Comparison of ENCODE assay signal across 8 mouse cellular contexts in the genomic region with DNA sequence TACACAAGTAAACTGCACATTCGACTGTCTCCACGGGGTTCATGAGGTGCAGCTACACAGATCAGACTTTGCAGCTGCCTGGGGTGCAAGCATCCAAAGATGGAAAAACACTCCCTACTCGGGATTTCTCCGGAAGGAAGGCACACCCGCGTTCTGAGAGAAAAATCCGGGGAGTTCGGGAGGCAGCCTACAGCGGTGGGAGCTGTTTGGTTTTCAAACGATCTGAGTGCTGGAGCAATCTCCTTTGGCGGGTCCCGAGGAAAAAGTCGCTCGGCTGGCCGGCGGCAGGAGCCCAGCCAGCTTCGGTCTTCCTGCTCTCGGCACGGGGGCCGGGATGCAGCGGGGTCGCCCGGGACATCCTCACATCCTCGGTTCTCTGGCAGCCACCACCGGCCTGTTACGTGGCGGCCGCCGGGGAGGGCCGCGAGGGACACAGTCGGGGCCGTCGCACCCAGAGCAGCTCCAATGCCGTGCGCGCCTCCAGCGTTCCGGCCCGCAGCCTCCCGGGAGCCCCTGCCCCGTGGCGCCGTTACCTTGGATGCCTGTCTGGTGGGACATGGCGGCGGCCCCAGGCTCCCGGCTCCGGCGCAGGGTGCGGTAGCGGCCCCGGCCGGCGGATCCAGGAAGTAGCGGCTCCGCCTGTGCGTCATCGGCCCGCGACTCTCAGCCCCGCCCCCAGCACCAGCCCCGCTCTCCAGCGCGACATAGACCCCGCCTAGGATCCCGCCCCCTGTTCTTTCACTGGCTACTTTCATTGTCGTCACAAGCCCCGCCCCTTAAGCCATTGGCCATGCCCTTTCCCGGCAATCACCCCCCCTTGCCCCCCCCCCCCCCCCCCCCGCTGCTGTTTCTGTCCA. TPM values are rescaled to one million over a fixed set of nuclear protein-coding genes. Genes with fewer than 3 reads are reported as not detected.
DNase-seq lines count a peak whose midpoint lies in the region; ATAC-seq and TF ChIP-seq lines count a peak whose summit lies in the region.

TSS of gene Twf1 (minus strand) at position 671 of the 857 bp plus-strand sequence.

- peak within 1 kb of the TSS; percentile 77 for H3K4me2 ChIP-seq in lung, postnatal 0 days (replicated peaks; ENCODE audit: low read depth, low read length)

- DNase-seq in MN1 (ENCODE audit: low spot score): peak; percentile 96
- DNase-seq in cerebellum, adult 9-10 months: peak; percentile 98
- peak; percentile 98 for DNase-seq in hindbrain, embryonic 10.5 days (ENCODE audit: low spot score)
- DNase-seq in layer of hippocampus, adult 9-11 months: peak; percentile 98
- DNase-seq in lung, postnatal 0 days (ENCODE audit: low spot score): peak; percentile 99
- peak; percentile 98 for DNase-seq in ovary, postnatal 14 days (ENCODE audit: low spot score)
- peak; percentile 99 for DNase-seq in thymus, postnatal 14 days

- peaks cover 23% of the 10 kb centered on the region for H3K36me3 ChIP-seq in hindbrain, embryonic 10.5 days
- no peaks in the 10 kb centered on the region; the same call in 1 of the 2 replicates for H3K36me3 ChIP-seq in lung, postnatal 0 days (ENCODE audit: insufficient read depth, low read length)

- H3K27ac ChIP-seq in hindbrain, embryonic 10.5 days: peak within 1 kb of the TSS; percentile 95
- H3K27ac ChIP-seq in lung, postnatal 0 days (ENCODE audit: low read length): peak within 1 kb of the TSS; percentile 87

- H3K4me3 ChIP-seq in hindbrain, embryonic 10.5 days: peak within 1 kb of the TSS; percentile 96
- peak within 1 kb of the TSS; percentile 98 for H3K4me3 ChIP-seq in lung, postnatal 0 days (ENCODE audit: low read depth, low read length)

- H3K9ac ChIP-seq in lung, postnatal 0 days (replicated peaks; ENCODE audit: low read depth): peak within 1 kb of the TSS; percentile 97

- peaks cover 13% of the 10 kb centered on the region for H3K4me1 ChIP-seq in hindbrain, embryonic 10.5 days (replicated peaks)
- H3K4me1 ChIP-seq in lung, postnatal 0 days (ENCODE audit: insufficient read depth, low read depth, low read length): no peaks in the 10 kb centered on the region

- no peaks in the 10 kb centered on the region for H3K9me3 ChIP-seq in hindbrain, embryonic 10.5 days
- H3K9me3 ChIP-seq in lung, postnatal 0 days (ENCODE audit: low read length): no peaks in the 10 kb centered on the region

- TF ChIP-seq EP300 in lung, postnatal 0 days (IDR thresholded peaks at IDR 0.05): no peak

- TF ChIP-seq CTCF in lung, postnatal 0 days (IDR thresholded peaks at IDR 0.05): peak; percentile 43

- no peaks in the 10 kb centered on the region for H3K27me3 ChIP-seq in hindbrain, embryonic 10.5 days (ENCODE audit: insufficient read depth, poor library complexity, severe bottlenecking)
- H3K27me3 ChIP-seq in lung, postnatal 0 days (replicated peaks; ENCODE audit: insufficient read depth, low read length): no peaks in the 10 kb centered on the region

- under 1% methylated on average over 70 of the region's 70 CpGs for WGBS in hindbrain, embryonic 10.5 days
- WGBS in lung, postnatal 0 days: 3% methylated on average over 56 of the region's 70 CpGs

- ATAC-seq in frontal cortex, adult (ENCODE audit: low TSS enrichment): peak; percentile 99
- ATAC-seq in lung, postnatal 0 days: peak; percentile 100

RNA-seq across cellular contexts. Expression of gene Twf1, which starts in this region (rescaled TPM):
- polyA plus RNA-seq in hindbrain, embryonic 10.5 days (2016; fragmentation: Nextera tagmentation; extraction: Ambion mirVana): 78.3 and 84.9 TPM in 2 replicates
- 84.8 and 86.3 TPM in 2 replicates for polyA plus RNA-seq in lung, postnatal 0 days (2015; fragmentation: Nextera tagmentation; extraction: Ambion mirVana)

Comparison
In these comparisons a context has a peak if more than half of its experiments do, and no peak if none do; other contexts are left out.
1. Peak in every context shown above with its lines: DNase-seq, ATAC-seq, H3K4me3 ChIP-seq and H3K27ac ChIP-seq.